Mouse (Mus musculus) monocyte, adult 5-6 weeks (primary cell): ENCODE data around the gene Fstl1. TPM values are rescaled to one million over a fixed set of nuclear protein-coding genes. Genes with fewer than 3 reads are reported as not detected.

Experiments
- ATAC-seq: fragments of 153-309, 156-312 bp; replicated peaks from 2 replicates; pipeline ENCODE4 v1.8.0; 2017; ENCODE audit warnings: mild to moderate bottlenecking; ENCODE audit not compliant: low TSS enrichment, insufficient number of reproducible peaks, severe bottlenecking, poor library complexity, low FRiP score
- total RNA-seq: library from RNA; stranded (forward); fragments of 200-1000, 200-491, 200-594 nt; gene quantifications from 3 replicates; pipeline ENCODE4 v1.2.3, GENCODE M21; 2017

Fstl1 gene
- total RNA-seq = 0.68 TPM in 1 of 3 replicates, not detected in the others

DNA sequence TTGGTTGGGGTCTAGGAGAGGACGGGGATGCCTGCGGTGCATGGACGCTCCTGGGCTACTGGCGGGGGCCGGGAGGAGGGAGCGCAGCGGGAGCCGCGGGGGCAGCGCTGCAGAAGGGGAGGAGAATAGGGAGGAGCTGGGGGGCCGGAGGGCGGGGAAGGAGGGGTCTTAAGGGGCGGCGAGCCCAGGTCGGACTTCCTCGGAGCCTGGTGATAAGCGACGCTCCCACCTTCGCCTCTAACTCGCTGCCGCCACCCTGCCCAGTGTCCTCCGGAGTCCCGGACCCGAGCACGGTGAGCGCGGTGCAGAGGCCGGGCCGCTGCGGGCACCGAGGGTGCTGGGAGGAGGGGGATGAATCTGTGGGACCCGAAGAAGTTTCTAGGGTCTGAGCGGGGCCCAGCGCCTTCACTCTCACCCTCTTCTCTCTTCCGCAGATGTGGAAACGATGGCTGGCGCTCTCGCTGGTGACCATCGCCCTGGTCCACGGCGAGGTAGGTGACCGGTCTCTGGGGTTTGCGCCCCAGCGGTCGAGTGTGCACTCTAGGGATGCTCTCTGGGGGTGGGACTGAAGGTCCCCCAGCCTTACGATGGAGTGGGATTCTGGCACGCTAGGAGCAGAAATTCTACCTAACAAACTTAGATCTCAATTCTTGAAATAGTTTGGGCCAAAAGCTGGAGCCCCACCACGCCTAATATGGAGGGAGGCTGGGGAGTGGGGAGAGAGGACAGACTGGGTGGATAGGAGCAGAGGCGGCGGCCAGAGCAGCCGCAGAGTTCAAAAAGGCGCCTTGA lies at the start of gene Fstl1:
Gene Fstl1, plus strand, starts transcription at position 14 of the 792 bp plus-strand sequence.
- ATAC-seq = no peak

DNA sequence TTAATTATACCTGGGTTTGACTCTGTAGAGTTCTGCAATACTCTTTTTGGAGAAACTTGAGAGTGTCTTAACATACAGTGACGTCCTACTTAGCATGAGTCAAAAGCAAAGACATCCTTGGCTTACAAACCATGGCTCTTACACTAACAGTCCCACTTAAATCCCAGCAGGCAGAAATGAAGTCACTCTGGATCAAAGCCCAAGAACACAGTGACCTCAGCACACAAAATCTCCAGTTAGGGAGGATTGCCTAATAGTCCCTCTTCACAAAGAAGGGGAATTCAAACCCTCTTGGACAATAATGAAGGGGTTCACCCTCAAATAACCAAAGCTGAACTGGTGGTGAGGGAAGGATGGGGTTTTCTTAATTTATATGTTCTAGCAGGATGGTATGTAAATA lies 48.0 kb upstream of the Fstl1 start:
- no peak for ATAC-seq

DNA sequence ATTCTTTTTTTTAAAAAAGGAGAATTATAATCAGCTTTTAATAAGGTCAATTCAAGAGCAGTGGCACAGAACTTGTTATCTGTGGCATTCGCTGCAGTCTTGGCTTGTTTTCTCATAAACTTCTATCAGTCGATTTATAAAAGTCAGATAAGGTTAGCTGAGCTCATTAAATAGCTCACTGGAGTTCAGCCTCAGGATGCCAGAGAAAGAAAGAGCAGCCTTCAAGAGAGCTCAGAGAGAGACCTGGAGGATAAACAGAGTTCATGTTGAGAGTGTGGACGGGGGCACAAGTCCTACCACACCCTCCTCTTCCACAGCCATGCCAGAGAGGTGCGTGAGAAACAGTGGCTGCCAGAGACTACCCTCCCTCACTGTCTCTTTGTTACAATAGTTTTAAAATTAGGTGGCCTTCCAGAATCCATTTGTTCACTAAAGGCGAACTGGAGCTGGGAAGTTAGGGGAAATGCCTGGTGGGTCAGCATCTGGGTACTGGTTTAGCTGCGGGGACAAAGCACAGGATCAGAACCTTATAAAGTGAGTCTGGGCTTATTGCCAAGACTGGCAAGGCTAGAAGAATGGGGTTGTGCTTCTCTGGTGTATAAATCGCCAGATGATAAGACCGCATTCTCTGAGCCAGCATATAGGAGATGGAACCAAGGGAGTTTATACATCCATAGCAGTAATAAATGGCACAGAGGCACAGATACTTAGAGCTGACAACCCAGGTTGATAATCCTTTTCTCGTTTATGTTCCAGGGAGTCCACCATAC lies 47.1 kb upstream of the Fstl1 start:
- ATAC-seq = no peak

DNA sequence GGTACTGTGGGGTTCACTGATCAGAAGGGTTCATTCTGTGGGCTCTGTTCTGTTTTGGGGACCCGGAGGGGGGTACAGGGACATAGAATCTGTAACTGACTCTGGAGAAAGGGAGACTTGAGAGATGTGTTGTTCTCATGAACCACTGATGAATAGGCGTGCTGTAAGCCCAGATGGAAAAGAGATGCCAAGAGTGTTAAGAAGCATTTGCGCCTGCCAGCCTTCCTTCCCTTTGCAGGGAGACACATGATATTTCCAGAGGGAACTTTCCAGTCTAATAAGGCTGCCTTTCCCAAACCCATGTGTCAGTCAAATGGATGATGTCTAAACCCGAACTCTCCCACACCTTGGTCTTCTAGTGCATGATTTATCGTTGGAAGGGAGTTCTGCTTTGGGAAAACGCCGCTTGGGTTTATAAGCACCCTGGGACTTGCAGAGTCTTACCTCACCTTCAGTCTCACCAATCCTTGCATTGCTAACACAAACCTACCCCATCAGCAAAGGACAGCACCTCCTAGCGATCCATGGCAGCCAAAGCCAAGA lies 46.3 kb upstream of the Fstl1 start:
- no peak for ATAC-seq

DNA sequence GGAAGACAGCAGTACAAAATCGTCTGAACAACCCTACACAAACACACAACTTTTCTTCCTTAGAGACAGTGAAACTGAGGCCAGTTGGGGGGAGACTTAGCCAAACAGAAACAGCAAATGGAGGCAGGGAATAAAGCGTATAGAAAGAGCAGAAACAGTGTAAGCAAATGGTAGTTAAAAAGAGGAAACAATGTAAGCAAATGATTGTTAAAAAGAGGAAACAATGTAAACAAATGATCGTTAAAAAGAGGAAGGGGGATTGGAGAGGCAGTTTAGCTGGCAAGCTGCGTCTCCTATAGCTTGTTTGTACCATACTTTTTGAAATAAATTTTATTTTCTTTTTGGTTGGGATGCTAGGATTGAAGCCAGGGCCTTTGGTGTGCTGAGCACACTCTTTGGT lies 45.2 kb upstream of the Fstl1 start:
- no peak for ATAC-seq

DNA sequence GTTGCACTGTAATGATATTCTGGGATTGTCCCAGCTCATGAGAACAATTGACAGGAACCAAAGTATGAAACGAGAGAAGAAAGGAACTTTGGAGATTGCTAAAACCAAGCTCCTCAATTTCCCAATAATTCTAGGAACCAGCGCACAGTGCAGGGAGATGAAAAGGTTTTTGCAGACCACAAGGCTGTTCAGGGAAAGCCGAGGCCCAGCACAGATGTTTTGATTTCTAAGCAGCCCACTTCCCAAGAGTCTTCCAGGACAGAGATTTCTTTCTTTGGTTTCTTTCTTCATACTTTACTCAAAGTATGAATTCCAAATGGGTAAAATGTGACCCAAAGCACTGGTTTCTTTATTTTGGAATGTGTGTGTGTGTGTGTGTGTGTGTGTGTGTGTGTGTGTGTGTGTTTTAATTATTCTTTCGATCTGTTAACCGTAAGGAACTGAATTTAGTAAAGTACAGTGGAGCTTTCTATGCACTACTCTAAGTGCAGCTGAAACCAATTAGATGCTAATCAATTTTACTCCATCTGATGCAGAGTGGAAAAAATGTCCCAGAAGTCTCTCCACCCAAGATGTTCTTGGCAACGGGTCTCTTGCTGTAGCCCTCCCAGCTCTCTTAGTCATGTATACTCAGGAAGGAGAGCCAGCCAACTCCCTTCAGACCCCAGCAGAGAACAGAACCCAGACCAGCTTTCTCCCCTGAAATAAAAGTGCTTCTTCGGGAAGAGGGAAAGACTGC lies 44.5 kb upstream of the Fstl1 start:
- ATAC-seq = no peak

DNA sequence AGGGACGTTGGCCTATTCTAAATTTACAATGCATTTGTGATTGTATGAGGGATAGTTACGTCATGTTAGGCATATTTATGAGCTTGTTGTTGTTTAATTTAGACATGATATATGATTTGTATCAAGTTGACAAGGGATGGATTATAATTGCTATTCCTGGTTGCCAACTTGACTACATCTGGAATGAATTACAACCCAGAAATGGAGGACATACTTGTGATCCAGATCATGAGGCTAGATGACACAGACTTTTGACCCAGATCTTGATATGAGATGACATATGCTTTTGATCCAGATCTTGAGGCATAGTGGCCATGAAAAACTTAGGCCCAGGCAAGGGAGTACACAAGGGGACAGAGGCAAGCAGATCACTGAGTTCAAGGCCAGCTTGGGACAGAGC lies 36.6 kb upstream of the Fstl1 start:
- no peak for ATAC-seq

DNA sequence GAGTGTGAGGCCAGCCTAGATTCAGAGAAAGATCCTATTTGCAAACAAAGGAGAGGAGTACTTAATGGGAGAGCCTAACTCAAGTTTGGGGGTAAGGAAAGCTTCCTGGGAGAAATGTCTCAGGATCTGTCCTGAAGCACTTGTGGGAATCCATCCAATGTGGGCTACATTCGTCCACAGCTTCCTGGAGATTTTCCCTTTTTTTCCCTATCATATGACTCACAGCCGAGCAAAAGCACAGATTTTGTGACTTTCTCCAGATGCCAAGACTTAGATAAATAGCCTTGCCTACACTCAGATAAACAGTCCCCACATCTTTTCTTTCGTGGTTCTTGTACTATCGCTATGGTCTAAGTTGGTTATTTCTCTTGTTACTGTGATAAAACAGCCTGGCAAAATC lies 34.4 kb upstream of the Fstl1 start:
- no peak for ATAC-seq

DNA sequence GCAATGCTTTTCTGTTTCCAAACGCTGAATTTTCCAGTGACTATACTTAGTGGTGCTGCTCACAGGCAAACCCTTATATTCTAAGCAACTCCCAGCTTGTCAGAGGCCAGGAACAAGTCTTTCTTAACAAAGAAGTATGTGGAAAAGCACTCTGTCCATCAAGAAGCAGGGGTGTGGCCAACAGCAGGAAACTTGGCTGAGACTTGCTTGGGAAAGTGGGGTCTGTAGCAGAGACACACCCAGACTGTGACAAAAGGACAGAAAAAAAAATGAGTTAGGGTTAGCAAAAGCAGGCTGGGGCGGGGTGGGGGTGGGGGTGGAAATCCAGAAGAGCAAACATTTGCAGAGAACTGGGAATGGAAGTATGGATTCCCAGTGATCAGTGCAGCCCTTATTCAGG lies 23.8 kb upstream of the Fstl1 start:
- ATAC-seq = no peak

DNA sequence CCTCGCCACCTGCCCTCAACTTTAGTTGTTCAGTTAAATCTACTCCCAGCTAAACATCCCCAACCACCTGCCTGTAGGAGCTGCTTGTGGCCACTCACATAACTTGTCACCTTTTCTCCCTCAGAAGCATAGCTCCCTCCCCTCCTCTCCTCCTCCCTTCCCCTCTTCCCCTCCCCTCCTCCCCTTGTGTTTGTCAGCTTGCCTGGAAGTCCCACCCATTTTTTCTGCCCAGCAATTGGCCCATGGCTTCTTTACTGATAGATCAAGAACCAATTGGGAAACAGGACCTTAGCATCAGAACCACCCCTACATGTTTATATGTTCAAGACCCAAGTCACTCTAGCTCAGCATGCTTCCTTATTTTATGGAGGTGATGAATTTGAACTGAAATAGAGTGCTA lies 22.9 kb upstream of the Fstl1 start:
- no peak for ATAC-seq

DNA sequence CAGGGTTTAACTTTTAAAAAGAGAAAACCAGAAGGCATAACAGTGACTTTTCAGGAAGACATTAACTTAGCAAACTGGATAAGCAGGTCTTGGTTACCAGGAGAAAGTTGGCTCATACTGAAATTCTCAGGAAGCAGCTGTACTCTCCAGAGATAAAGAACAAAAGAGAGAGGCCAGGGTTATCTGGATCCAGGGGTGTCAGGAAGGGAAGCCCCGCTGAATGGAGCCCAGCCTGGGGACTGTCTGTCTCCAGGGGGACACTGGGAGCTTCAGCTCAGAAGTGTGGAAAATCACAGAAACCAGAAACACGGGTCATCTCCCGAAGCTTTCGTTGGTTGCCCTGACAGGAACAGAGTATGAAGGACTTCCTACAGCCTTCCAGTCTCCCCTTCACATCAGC lies 22.2 kb upstream of the Fstl1 start:
- ATAC-seq = no peak

DNA sequence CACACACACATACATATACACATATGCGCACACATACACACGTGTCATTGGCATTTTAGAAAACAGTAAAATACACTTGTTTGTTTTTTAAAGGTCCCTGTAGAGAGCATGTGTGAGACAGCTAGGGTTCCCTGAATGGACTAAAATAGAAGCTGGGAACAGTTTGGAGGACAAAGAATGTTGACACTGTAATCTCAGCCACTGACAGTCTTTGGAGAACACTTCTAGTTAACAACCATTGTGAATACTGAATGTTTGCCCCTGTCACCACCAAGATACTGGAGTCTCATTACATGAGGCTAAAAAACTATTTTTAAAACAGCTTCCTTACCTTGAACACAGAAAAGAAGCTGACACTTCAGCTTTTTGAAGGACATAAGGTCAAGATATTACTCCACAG lies 19.4 kb upstream of the Fstl1 start:
- ATAC-seq = no peak

DNA sequence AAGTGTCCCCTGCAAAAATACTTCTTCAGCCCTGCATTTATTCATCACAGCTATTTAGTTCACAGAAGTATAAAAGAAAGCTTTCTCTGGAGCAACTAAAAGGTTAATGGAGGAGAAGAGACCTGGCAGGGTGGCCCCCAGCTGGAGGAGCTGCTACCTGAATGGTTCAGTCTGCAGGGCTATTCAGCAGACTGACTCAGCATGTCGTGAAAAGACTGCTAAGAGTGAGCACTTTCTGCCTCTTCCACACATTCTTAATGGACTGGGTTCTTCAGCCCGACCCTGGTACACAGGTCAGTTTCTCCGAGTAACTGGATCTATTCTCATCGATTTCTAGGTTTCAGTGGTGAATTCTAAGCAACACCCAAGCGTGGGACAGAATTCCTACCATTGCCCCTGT lies 12.9 kb upstream of the Fstl1 start:
- ATAC-seq = no peak

DNA sequence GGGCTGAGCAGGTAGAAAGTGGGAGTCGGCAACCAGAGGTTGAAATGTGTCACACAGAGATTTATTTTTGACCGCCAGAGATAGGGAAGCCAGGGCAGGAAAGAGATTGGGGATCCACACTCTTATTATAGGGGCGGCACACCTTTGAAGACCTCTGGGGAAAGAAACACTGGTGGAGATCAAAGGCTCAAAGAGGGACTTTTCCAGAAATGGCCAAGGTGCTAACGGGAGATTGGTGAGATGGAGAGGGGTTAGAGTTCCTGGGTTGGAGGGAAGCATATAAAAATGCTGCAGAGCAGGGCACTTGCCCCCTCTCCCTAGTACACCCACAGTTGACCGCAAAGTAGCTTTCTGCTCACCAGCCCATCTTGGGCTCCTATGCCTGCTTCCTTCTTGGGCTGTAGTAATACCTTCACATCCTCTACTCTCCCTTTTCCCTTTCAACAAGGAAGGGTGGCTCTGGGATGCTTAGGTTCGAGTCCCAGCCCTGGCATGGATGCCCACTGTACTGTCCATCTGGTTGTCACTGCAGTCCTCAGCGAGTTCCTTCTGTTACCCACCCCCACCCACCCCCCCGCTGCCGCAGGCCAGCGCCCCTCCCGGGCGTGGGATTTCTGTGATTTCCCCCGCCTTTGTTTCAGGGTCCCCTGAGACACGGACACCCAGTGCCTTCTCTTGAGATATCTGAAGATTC lies 360 bp upstream of the Fstl1 start:
- ATAC-seq = no peak

DNA sequence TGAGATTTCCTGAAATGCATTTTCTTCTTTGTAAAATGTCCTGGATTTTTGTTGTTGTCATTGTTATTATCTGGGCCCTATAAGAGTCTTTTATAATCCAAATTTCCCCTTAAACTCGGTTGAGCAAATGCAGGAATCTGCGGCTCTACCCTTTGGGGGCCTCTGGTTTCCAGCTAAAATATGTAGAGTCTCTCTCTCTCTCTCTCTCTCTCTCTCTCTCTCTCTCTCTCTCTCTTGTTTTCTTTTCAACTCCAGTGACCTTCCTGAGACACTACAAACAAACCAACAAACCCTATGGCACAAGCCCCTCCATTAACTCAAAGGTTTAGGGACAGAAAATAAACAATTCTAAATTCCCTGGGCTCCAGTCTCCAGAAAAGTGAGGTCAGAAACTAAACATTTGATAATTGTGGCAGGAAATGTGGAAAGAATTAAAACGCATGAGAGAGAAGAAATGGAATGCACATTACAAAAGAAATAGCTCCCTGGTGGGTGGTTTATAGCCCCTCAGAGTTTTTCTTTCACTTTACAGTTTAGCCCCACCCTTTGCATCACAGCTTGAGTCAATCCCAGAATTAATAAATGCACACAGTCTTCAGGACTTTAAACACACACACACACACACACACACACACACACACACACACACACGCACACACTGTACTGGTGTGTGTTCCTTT lies 1.3 kb downstream of the Fstl1 start:
- ATAC-seq = no peak

DNA sequence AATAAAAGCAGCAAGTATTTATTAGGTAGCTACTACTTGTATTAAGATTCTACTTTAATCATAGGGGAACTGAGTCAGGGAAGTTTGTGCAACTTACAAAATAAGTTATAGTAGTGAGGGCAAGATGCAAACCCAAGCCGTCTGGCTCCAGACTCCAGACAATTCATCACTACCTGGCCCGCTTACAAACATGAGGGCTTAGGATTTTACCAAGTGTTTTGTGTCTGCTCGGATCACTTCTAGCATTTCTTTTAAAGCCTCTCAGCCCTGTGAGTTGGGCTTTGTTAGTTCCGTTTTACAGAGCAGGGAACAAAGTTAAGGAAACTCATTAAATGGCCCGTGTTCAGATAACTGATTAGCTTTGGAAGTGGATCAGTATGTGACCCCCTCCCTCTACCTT lies 1.9 kb downstream of the Fstl1 start:
- ATAC-seq = no peak

DNA sequence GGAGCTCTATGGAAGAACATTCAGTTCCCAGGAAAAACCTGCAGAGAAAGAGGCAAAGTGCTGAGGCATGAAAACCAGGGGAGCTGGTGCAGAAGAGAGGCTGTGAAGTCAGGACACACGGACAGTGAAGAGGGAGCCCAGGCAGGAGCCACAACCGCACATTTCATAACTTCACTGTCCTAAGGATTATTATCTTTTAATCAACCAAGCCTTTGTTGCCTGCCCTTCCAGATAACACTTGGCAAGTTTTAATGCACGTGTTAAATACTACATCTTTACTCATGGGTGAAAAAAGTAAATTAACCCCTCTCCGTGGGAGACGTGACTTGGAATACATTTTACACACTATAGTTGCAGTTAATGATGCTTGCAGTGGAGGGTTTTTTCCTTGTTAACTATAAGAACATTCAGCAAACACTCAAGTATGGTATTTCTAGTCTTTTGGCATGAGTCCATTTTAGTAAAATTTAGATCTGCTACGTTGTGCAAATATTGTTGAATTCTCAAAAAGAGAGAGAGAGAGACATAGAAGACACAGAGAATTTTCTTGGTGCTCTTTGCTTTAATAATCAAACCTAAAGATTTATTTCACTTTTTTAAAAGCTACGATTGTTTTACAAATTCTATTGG lies 3.1 kb downstream of the Fstl1 start:
- no peak for ATAC-seq

DNA sequence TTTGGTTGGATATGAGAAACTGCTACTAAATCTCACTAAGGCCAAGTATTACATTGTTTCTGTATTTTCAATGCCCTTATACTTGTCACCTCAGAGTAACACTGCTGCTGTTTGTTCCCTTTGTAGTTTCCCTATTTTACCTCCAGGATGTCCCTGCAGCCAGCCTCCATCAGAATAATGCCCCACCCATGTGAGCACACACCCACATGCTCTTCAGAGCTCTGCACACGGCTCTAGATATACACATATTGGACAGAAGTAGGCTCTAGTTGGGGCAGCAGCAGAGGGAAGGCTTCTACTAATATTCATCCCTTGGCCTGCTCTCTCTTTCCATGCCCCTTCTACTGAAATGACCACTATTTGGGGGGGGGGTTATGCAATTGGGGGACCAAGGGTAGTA lies 3.7 kb downstream of the Fstl1 start:
- no peak for ATAC-seq
